Mouse (Mus musculus) neural tube, postnatal 0 days (tissue): ENCODE data around the gene Gm7982. TPM values are rescaled to one million over a fixed set of nuclear protein-coding genes. Genes with fewer than 3 reads are reported as not detected.

Experiments
- polyA plus RNA-seq: library from polyadenylated mRNA; unstranded; fragments of >200 nt; fragmentation: Nextera tagmentation; extraction: Ambion mirVana; gene quantifications from 2 replicates; pipeline ENCODE4 v1.2.1, GENCODE M21; 2015

Gm7982 gene
- polyA plus RNA-seq, result not detected in 2 replicates

DNA sequence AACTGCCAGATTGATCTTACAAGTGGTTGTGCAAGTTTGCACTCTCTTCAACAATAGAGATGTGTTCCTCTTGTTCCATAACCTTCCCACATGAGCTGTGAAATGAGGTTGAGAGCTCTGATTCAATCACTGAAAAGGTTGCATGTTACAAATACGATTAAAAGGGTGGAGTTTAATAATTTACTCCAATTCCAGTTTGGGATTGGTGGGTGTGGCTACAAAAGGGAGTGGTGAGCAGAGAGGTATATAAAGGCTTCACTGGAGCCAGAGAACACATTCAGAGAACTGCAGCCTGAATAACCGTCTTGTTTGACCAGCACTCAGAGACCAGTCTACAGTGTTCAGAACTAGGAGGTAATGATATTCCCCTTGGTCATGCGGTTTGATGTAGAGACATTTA is at the start of gene Gm7982:
TSS of gene Gm7982 (plus strand) at position 301 of the 400 bp plus-strand sequence.

DNA sequence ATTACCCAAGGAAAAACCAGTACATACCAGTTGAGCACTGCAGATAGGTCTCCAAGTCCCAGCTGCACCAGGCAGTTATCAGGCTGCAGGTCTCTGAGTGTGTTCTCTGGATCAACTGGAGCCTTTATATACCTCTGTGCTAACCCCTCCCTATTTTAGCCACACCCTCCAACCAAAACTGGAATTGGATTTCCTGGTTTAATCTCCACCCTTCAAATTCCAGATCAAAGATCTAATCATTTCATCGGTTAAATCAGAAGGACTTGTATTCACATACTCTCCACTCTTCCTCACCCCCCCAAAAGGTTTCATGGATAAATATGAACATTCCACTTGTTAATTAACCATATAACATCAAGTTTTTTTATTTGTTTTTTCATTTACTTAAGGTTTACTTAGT is 5.7 kb upstream of the Gm7982 start, which contains the start of gene Gm7978:
TSS of gene Gm7978 (minus strand) at position 101 of the 400 bp plus-strand sequence.

DNA sequence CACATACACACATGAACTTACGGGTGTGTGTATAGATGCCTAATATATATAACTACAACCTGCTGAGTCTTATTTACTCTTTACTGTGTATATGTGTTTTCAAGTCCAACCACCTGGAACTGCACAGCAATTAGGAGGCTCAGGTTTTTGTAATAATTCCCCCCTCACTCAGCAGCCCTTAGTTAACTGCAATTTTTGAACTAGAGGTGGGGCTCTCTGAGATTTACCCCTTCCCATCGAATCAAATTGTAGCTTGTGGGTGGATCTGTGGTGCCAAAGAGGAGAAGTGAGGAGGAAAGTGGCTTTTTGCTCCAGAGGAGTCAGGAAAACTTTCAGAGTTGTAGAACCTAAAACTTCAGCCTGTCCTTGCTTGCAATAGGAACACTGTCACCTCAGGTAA is 33.9 kb downstream of the Gm7982 start, which contains the start of gene E330014E10Rik:
TSS of gene E330014E10Rik (plus strand) at position 301 of the 400 bp plus-strand sequence.

Other genes starting within 250 kb of the Gm7982 start
- not detected in 2 replicates for gene Gm3286, start 231.3 kb upstream of the Gm7982 start, polyA plus RNA-seq
- not detected in 2 replicates for gene Gm7971, start 147.1 kb upstream of the Gm7982 start, polyA plus RNA-seq
- not detected in 2 replicates for gene Gm7978, start 5.8 kb upstream of the Gm7982 start, polyA plus RNA-seq
- not detected in 2 replicates for gene E330014E10Rik, start 34.0 kb downstream of the Gm7982 start, polyA plus RNA-seq
- not detected in 2 replicates for gene Cxcl13, start 214.9 kb downstream of the Gm7982 start, polyA plus RNA-seq